Mouse (Mus musculus) liver, postnatal 0 days (tissue): ENCODE measurements around the gene Myt1l.

Experiments
- CTCF ChIP-seq: sonication (generic); IDR thresholded peaks from 2 replicates; pipeline ENCODE4 v1.5.1; 2016; ENCODE audit warnings: antibody characterized with exemption, low read depth
- EP300 ChIP-seq: IDR thresholded peaks from 2 replicates; pipeline ENCODE4 v1.6.1; 2016; ENCODE audit warnings: antibody characterized with exemption, low read depth, mild to moderate bottlenecking

GRCm38 (mm10) chr12:29942435-29942834 is 414.3 kb downstream of the Myt1l start:
- TF ChIP-seq CTCF (no peak), EP300 (no peak)
